Mouse (Mus musculus) erythroblast, embryonic 14.5 days (primary cell): ENCODE results near the gene Polr1a. TPM values are rescaled to one million over a fixed set of nuclear protein-coding genes. Genes with fewer than 3 reads are reported as not detected.
"Not testable (repeated sequence)": the region's sequence is repeated elsewhere in the genome, so short reads cannot be mapped to it uniquely, and the experiment has no call there.

Experiments
- H3K27me3 ChIP-seq: 2 replicates; pipeline ENCODE4 v1.6.1; 2012; ENCODE audit warnings: inconsistent platforms; ENCODE audit not compliant: control insufficient read depth
- H3K36me3 ChIP-seq: 2 replicates; pipeline ENCODE4 v1.6.1; 2012; ENCODE audit warnings: mild to moderate bottlenecking, inconsistent platforms; ENCODE audit not compliant: control insufficient read depth
- H3K4me1 ChIP-seq: 2 replicates; pipeline ENCODE4 v1.6.1; 2012; ENCODE audit warnings: inconsistent platforms; ENCODE audit not compliant: control insufficient read depth
- H3K4me3 ChIP-seq: replicated peaks from 2 replicates; pipeline ENCODE3; 2012; ENCODE audit warnings: moderate library complexity, mild to moderate bottlenecking, inconsistent platforms
- H3K9me3 ChIP-seq: 2 replicates; pipeline ENCODE4 v1.6.1; 2012; ENCODE audit warnings: low read length, inconsistent platforms, mixed read lengths; ENCODE audit not compliant: control insufficient read depth
- GATA1 ChIP-seq: IDR thresholded peaks from 2 replicates; pipeline ENCODE4 v1.6.1; 2012; ENCODE audit warnings: low read length, inconsistent platforms, mixed read lengths
- TAL1 ChIP-seq: IDR thresholded peaks from 3 replicates; pipeline ENCODE4 v1.6.1; 2012; ENCODE audit warnings: low read length, inconsistent platforms, mixed read lengths
- polyA plus RNA-seq: library from polyadenylated mRNA; stranded (reverse); fragments of >175 nt; gene quantifications from 2 replicates; pipeline ENCODE4 v1.2.3, GENCODE M21; 2012

Polr1a gene
- polyA plus RNA-seq, 1 experiment: 0.50 TPM

- peaks cover 38% of the 10 kb centered on the region for H3K4me1 ChIP-seq
- H3K4me3 ChIP-seq: no peak overlapping the region
- H3K36me3 ChIP-seq: peaks cover 43% of the 10 kb centered on the region
- TF ChIP-seq TAL1: no peak
- TF ChIP-seq GATA1: no peak
- H3K9me3 ChIP-seq: no peaks in the 10 kb centered on the region
- no peaks in the 10 kb centered on the region for H3K27me3 ChIP-seq
These were observed 3.0 kb downstream of the Polr1a start for GRCm38 (mm10) chr6:71911686-71912450.

- Histone ChIP-seq H3K27me3 (no peaks in the 10 kb centered on the region), H3K4me3 (no peak overlapping the region), H3K4me1 (no peaks in the 10 kb centered on the region), H3K9me3 (no peaks in the 10 kb centered on the region), H3K36me3 (peaks cover 92% of the 10 kb centered on the region)
- no peak for TF ChIP-seq TAL1
- no peak for TF ChIP-seq GATA1
These were observed 11.9 kb downstream of the Polr1a start for GRCm38 (mm10) chr6:71920752-71921151.

- not testable (repeated sequence) for H3K4me3 ChIP-seq, H3K27me3 ChIP-seq, H3K4me1 ChIP-seq, H3K9me3 ChIP-seq
- H3K36me3 ChIP-seq: peaks cover 89% of the 10 kb centered on the region
These were observed 16.4 kb downstream of the Polr1a start for GRCm38 (mm10) chr6:71925233-71925632.

GRCm38 (mm10) chr6:71927911-71928310, 19.1 kb downstream of the Polr1a start:
- peaks cover 90% of the 10 kb centered on the region for H3K36me3 ChIP-seq
- no peak overlapping the region for H3K4me3 ChIP-seq
- no peak for TF ChIP-seq GATA1
- no peak for TF ChIP-seq TAL1
- H3K4me1 ChIP-seq: no peaks in the 10 kb centered on the region
- no peaks in the 10 kb centered on the region for H3K27me3 ChIP-seq
- H3K9me3 ChIP-seq: no peaks in the 10 kb centered on the region

GRCm38 (mm10) chr6:71930053-71930452, 21.2 kb downstream of the Polr1a start:
- Histone ChIP-seq H3K36me3 (peaks cover 88% of the 10 kb centered on the region), H3K4me1 (no peaks in the 10 kb centered on the region), H3K27me3 (no peaks in the 10 kb centered on the region), H3K9me3 (no peaks in the 10 kb centered on the region), H3K4me3 (no peak overlapping the region)
- TF ChIP-seq GATA1: no peak

- Histone ChIP-seq H3K9me3 (no peaks in the 10 kb centered on the region), H3K4me3 (no peak overlapping the region), H3K36me3 (peaks cover 90% of the 10 kb centered on the region), H3K27me3 (no peaks in the 10 kb centered on the region), H3K4me1 (no peaks in the 10 kb centered on the region)
- TF ChIP-seq TAL1 (no peak), GATA1 (no peak)
These were observed 22.1 kb downstream of the Polr1a start for GRCm38 (mm10) chr6:71930830-71931437.

- Histone ChIP-seq H3K27me3 (no peaks in the 10 kb centered on the region), H3K36me3 (peaks cover 91% of the 10 kb centered on the region)
- TF ChIP-seq TAL1 (no peak), GATA1 (no peak)
These were observed 23.5 kb downstream of the Polr1a start for GRCm38 (mm10) chr6:71932347-71932746.

GRCm38 (mm10) chr6:71934081-71934556, 25.3 kb downstream of the Polr1a start:
- H3K27me3 ChIP-seq: no peaks in the 10 kb centered on the region
- H3K9me3 ChIP-seq: no peaks in the 10 kb centered on the region
- H3K4me3 ChIP-seq: no peak overlapping the region
- no peaks in the 10 kb centered on the region for H3K4me1 ChIP-seq
- no peak for TF ChIP-seq GATA1
- TF ChIP-seq TAL1: no peak
- H3K36me3 ChIP-seq: peaks cover 95% of the 10 kb centered on the region

More at GRCm38 (mm10) chr6:71932347-71932746, 23.5 kb downstream of the Polr1a start:
- H3K4me1 ChIP-seq: no peaks in the 10 kb centered on the region
- no peak overlapping the region for H3K4me3 ChIP-seq
- no peaks in the 10 kb centered on the region for H3K9me3 ChIP-seq

GRCm38 (mm10) chr6:71935737-71936136, 26.9 kb downstream of the Polr1a start:
- Histone ChIP-seq H3K27me3 (no peaks in the 10 kb centered on the region), H3K4me3 (no peak overlapping the region), H3K9me3 (no peaks in the 10 kb centered on the region), H3K4me1 (no peaks in the 10 kb centered on the region), H3K36me3 (peaks cover 88% of the 10 kb centered on the region)
- TF ChIP-seq TAL1 (no peak), GATA1 (no peak)

GRCm38 (mm10) chr6:71940912-71941311, 32.1 kb downstream of the Polr1a start:
- H3K4me1 ChIP-seq: no peaks in the 10 kb centered on the region
- H3K9me3 ChIP-seq: no peaks in the 10 kb centered on the region
- H3K36me3 ChIP-seq: peaks cover 73% of the 10 kb centered on the region
- no peak for TF ChIP-seq GATA1
- TF ChIP-seq TAL1: no peak
- H3K27me3 ChIP-seq: no peaks in the 10 kb centered on the region
- H3K4me3 ChIP-seq: no peak overlapping the region
